Mouse (Mus musculus): Measurements from ENCODE around the gene Gm20716. TPM values are rescaled to one million over a fixed set of nuclear protein-coding genes. Genes with fewer than 3 reads are reported as not detected.
"Not testable (repeated sequence)": the region's sequence is repeated elsewhere in the genome, so short reads cannot be mapped to it uniquely, and the experiment has no call there.

Gene Gm20716
- polyA plus RNA-seq, 1 experiment from 2014 or later, result 38.4 TPM

DNA sequence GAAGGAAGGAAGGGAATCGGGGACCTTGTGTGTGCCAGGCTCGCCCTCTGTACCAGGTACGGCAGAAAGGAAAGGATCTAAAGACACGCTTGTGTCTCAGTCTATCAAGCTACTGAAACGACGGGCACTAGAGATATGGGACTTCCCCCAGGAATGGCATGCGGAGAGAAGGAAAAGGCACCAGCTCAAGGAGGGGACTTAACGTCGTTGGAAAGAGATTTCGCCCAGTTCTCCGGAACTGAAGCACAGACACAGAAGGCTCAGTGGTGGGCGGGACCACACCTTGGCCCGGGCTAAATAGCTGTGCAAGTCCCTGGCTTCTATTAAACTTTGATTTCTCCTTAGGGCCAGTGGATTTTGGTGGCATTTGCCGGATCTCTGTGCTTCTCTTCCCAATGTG, 68.2 kb downstream of the Gm20716 start:
- H3K79me2 ChIP-seq (ENCODE audit: inconsistent target), result no peaks in the 10 kb centered on the region
- H3K27ac ChIP-seq, result no peak overlapping the region
- 11% methylated on average over 14 of the region's 14 CpGs for WGBS (ENCODE audit: missing documents)
- H3K4me3 ChIP-seq (ENCODE audit: inconsistent target), result no peak overlapping the region
- H3K36me3 ChIP-seq (ENCODE audit: inconsistent target), result no peaks in the 10 kb centered on the region

DNA sequence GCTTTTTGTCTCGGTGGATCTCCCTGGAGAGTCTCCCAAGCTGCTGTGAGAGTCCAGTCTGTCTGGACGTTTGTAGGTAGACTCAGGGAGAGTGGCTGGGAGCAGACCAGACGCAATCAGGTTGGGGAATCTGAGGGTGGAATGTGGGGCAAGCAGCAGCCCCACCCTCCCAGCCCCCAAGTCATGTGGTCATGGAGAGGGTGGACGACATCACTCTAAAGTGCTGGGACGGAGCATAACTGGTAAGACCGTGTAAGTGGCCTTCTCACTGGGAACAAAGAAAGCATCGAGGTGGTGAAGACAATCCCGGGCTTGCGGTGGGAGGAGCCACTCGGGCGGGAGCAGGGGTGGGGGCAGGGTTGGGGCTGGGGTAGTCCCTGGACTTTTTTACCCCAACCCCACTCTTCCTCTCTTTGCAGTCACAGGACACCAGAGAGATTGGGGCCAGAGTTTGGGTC, 68.6 kb downstream of the Gm20716 start:
- Histone ChIP-seq H3K79me2 (ENCODE audit: inconsistent target) (no peaks in the 10 kb centered on the region), H3K4me3 (ENCODE audit: inconsistent target) (no peak overlapping the region), H3K36me3 (ENCODE audit: inconsistent target) (no peaks in the 10 kb centered on the region), H3K27ac (no peak overlapping the region)
- WGBS (ENCODE audit: missing documents), result 36% methylated on average over 11 of the region's 11 CpGs

DNA sequence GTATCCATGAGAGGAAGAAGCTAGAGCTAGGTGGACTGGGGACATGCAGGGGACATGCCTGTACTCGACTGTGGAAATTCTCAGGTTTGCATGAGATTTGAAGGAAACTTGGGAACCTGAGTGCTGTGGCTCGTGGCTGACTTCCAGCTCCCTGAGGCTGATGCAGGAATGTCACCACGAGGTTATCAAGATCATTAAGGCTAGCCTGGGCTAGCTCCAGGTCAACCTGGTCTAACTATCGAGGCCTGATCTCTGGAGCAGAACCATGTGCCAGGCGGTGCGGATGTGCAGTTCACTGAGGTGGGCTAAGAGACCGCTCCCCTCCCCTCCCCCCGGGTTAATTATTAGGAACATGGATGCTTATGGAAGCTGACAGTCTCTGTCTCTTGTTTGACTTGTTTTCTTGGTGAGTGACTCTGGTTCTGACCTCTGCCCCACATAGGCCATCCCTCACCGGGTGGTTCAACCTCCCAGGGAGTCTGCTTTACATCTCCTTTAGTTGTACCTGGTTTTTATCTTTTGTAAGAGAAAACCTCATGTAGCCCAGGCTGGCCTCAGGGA, 69.7 kb downstream of the Gm20716 start:
- Histone ChIP-seq H3K4me3 (ENCODE audit: inconsistent target) (no peak overlapping the region), H3K36me3 (ENCODE audit: inconsistent target) (no peaks in the 10 kb centered on the region), H3K79me2 (ENCODE audit: inconsistent target) (no peaks in the 10 kb centered on the region), H3K27ac (no peak overlapping the region)
- 88% methylated on average over 9 of the region's 9 CpGs for WGBS (ENCODE audit: missing documents)

DNA sequence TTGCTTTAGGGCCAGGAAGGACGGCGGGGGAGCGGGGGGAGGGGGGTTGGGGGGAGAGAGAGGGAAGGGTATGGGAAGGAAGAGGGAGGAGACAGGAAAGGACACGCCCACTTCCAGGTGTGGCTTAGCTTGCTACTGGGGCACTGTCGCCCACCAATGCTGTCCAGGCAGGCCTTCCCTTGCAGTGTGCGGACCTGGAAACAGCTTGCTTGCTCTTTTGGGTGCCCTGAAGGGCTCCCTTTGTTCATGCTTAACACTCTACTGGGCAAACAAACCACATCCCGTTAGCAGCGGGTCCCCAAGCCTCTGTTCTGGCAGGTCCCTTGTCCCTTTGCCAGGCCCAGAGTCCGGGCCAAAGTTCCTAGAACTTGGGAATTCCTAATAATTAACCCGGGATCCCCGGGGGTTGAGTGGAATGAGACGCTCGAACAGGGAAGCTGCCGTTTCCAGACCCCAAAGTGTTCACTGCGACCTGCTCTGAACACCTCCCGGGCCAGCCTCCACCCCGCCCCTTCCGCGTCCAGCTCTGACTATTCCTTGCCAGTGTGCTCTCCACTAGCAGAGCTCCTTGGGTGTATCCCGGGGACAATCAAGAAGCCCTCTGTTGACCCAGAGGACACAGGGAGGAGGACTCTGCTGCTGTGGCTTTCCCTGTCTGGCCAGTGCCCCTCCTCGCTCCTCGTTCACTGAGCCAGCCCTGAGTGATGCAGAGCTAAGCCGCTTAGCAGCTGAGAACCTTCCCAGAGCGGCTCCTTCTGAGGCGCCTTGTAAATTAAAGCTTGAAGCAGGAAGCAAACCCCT, 71.1 kb downstream of the Gm20716 start:
- no peaks in the 10 kb centered on the region for H3K36me3 ChIP-seq (ENCODE audit: inconsistent target)
- no peak overlapping the region for H3K4me3 ChIP-seq (ENCODE audit: inconsistent target)
- H3K27ac ChIP-seq, result no peak overlapping the region
- no peaks in the 10 kb centered on the region for H3K79me2 ChIP-seq (ENCODE audit: inconsistent target)
- WGBS (ENCODE audit: missing documents), result 11% methylated on average over 25 of the region's 25 CpGs

- not testable (repeated sequence) for H3K27ac ChIP-seq; H3K79me2 ChIP-seq (ENCODE audit: inconsistent target); H3K4me3 ChIP-seq (ENCODE audit: inconsistent target); H3K36me3 ChIP-seq (ENCODE audit: inconsistent target)
- 41% methylated on average over 6 of the region's 11 CpGs for WGBS (ENCODE audit: missing documents)
Measured at GRCm38 (mm10) chr2:168157974-168158373, 72.2 kb downstream of the Gm20716 start.

DNA sequence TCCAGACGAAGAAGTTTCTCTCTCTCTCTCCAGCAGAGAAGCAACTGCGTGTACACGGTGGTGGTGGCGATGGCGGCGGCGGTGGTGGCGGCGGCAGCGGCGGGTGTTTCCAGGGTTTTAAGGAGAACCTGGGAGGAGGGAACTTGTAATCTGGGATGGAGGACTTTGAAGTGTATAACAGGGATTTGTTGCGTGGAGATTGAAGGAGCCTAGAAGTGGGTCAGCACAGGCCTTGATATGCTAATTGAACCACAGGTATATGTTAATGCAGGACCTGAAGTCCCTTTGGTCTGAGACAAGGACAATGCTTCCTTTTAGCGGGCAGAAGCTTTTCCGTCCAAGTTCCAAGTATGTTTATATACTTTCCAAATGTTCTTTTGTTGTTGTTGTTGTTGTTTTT, 73.8 kb downstream of the Gm20716 start:
- Histone ChIP-seq H3K27ac (no peak overlapping the region), H3K36me3 (ENCODE audit: inconsistent target) (no peaks in the 10 kb centered on the region), H3K4me3 (ENCODE audit: inconsistent target) (no peak overlapping the region), H3K79me2 (ENCODE audit: inconsistent target) (no peaks in the 10 kb centered on the region)
- WGBS (ENCODE audit: missing documents), result 96% methylated on average over 14 of the region's 14 CpGs

DNA sequence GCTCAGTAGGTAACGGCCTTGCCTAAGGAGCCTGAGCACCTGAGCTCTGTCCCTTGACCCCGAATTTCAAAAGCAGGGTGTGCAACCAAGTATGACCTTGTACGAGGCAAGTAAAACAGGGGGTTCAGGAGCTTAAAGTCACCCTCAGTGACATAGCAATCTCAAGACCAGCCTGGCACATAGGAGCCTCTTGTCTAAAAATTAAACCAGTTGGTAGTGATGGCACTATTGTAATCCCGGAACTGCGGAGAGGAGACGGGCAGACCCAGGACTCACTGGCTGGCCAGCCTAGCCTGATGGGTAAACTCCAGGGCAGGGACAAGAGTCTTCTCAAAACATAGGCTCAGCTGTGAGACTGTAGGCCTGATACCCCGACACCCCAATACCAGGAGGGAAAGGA, 74.5 kb downstream of the Gm20716 start:
- Histone ChIP-seq H3K79me2 (ENCODE audit: inconsistent target) (no peaks in the 10 kb centered on the region), H3K36me3 (ENCODE audit: inconsistent target) (no peaks in the 10 kb centered on the region), H3K27ac (no peak overlapping the region), H3K4me3 (ENCODE audit: inconsistent target) (no peak overlapping the region)
- 98% methylated on average over 7 of the region's 7 CpGs for WGBS (ENCODE audit: missing documents)

DNA sequence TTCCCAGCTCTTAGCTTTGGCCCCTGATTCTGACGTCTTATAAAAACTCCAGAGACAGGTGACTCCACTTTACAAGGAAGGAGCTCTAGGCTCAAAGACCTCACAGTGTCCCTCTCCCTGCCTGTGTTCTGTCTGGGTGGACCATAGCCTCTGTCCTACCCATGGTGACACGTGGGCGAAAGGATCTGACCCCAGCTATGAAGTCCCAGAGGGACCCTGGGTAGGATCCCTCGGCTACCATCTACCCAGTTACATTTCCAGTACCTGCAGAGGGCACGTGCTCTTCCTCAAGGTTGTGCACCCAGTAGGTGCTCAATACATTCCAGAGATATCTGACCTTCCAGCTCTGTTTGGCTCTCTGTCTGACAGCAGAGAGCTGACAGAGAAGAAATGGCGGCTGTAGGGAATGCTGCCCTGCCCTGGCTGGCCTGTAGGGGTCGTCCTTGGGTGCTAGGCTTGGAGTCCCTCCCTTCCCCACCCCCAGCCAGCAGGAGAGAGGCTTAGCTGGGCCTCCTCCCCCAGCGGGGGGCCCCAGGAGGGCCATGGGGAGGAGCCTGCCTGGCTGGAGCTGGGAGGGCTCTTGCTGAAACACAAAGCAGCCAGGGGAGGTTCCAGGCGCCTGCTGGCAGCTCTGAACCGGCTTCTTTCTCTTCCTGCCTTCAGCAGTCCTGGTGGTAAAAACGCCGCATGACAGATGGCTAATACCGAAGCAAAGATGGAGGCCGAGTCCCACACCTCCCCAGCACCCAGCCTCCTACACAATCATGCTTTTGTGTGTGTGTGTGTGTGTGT, 75.9 kb downstream of the Gm20716 start:
- Histone ChIP-seq H3K36me3 (ENCODE audit: inconsistent target) (no peaks in the 10 kb centered on the region), H3K79me2 (ENCODE audit: inconsistent target) (no peaks in the 10 kb centered on the region), H3K4me3 (ENCODE audit: inconsistent target) (no peak overlapping the region), H3K27ac (no peak overlapping the region)
- WGBS (ENCODE audit: missing documents), result 36% methylated on average over 14 of the region's 14 CpGs

- Histone ChIP-seq H3K36me3 (ENCODE audit: inconsistent target) (no peaks in the 10 kb centered on the region), H3K4me3 (ENCODE audit: inconsistent target) (no peak overlapping the region), H3K79me2 (ENCODE audit: inconsistent target) (no peaks in the 10 kb centered on the region), H3K27ac (no peak overlapping the region)
- WGBS (ENCODE audit: missing documents), result 49% methylated on average over 8 of the region's 8 CpGs
Measured at GRCm38 (mm10) chr2:168149241-168149640, 80.9 kb downstream of the Gm20716 start.

- H3K79me2 ChIP-seq (ENCODE audit: inconsistent target), result no peaks in the 10 kb centered on the region
- 75% methylated on average over 22 of the region's 22 CpGs for WGBS (ENCODE audit: missing documents)
- H3K27ac ChIP-seq, result no peak overlapping the region
- H3K4me3 ChIP-seq (ENCODE audit: inconsistent target), result no peak overlapping the region
- no peaks in the 10 kb centered on the region for H3K36me3 ChIP-seq (ENCODE audit: inconsistent target)
Measured at GRCm38 (mm10) chr2:168147722-168148432, 82.3 kb downstream of the Gm20716 start.

DNA sequence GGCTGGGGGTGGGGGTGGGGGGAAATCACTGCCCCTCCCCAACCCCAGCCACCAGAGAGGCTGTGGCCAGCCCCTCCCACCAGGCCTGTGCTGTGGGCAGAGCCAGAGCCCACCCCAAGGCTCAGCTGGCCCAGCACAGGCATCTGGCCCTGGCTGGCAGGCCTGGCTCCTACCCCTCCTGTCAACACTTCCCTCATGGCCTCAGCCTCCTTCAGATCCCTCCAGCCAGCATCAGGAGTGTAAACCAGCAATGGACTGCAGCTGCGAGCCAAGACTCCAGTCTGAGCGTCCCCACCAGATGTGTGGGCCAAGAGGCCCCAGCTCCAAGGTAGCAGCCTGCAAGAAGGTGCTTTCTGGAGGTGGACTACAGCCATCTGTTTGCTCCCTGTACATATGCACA, 84.7 kb downstream of the Gm20716 start:
- Histone ChIP-seq H3K27ac (no peak overlapping the region), H3K79me2 (ENCODE audit: inconsistent target) (no peaks in the 10 kb centered on the region), H3K36me3 (ENCODE audit: inconsistent target) (no peaks in the 10 kb centered on the region), H3K4me3 (ENCODE audit: inconsistent target) (no peak overlapping the region)
- WGBS (ENCODE audit: missing documents), result 97% methylated on average over 2 of the region's 2 CpGs

DNA sequence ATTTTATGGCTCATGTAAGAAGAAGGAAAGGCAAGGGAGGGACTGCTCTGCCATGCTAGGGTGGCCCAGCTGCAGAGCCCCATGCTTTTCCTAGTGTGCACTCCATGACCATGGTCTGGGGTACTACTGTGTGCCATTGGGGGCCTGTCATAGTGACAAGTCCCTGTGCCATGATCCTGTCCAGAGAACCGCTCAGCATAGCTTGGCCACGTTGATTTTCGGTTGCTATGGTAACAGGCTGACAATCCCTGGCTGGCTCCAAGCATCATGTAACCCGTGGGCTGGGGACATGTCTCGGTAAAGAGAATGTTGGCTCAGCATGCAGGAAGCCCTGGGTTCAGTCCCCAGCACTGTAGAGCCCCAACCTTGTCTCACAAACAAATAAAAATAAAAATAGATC, 86.4 kb downstream of the Gm20716 start:
- WGBS (ENCODE audit: missing documents), result 79% methylated on average over 5 of the region's 5 CpGs
- Histone ChIP-seq H3K27ac (no peak overlapping the region), H3K36me3 (ENCODE audit: inconsistent target) (no peaks in the 10 kb centered on the region), H3K79me2 (ENCODE audit: inconsistent target) (no peaks in the 10 kb centered on the region), H3K4me3 (ENCODE audit: inconsistent target) (no peak overlapping the region)

DNA sequence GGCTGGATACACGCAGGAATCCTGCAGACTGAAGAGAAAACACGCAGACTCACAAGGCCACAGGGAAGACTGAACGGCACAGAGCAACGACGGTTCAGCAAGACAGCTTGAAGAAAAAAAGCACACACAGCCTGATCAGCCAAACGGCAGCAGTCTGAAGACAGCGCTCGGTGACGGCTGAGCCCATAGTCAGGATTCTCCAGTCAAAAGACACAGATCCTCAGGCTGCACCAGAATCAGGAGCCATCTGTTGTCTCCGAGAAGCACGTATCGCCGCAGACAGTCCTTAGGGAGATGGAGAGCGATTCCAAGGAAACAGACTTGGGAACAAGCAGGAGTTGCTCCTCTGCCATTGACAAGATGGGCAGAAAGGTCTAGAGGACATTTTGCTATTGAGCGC, 93.0 kb downstream of the Gm20716 start:
- H3K79me2 ChIP-seq (ENCODE audit: inconsistent target), result no peaks in the 10 kb centered on the region
- H3K4me3 ChIP-seq (ENCODE audit: inconsistent target), result no peak overlapping the region
- no peak overlapping the region for H3K27ac ChIP-seq
- H3K36me3 ChIP-seq (ENCODE audit: inconsistent target), result no peaks in the 10 kb centered on the region
- WGBS (ENCODE audit: missing documents), result 94% methylated on average over 15 of the region's 15 CpGs

Data from macrophage (primary cell).